Mouse (Mus musculus): ENCODE results near the gene Erh.

The Erh gene

GRCm38 (mm10) chr12:80615371-80616257 lies 28.5 kb downstream of the Erh start:
- DNase-seq = no peak

- no peak for DNase-seq
Measured at GRCm38 (mm10) chr12:80612113-80612791, 31.9 kb downstream of the Erh start.

- no peak for DNase-seq
Measured at GRCm38 (mm10) chr12:80609928-80610327, 34.2 kb downstream of the Erh start.

- no peak for DNase-seq
Measured at GRCm38 (mm10) chr12:80608576-80608975, 35.6 kb downstream of the Erh start.

GRCm38 (mm10) chr12:80604218-80604617 lies 39.9 kb downstream of the Erh start:
- DNase-seq = no peak

GRCm38 (mm10) chr12:80603566-80603965 lies 40.6 kb downstream of the Erh start:
- no peak for DNase-seq

- no peak for DNase-seq
Measured at GRCm38 (mm10) chr12:80602432-80602831, 41.7 kb downstream of the Erh start.

GRCm38 (mm10) chr12:80601597-80602269 lies 42.4 kb downstream of the Erh start:
- DNase-seq = no peak

- peak; percentile 27 for DNase-seq
Measured at GRCm38 (mm10) chr12:80598756-80599155, 45.4 kb downstream of the Erh start.

GRCm38 (mm10) chr12:80598236-80598635 lies 45.9 kb downstream of the Erh start:
- no peak for DNase-seq

GRCm38 (mm10) chr12:80595968-80596367 lies 48.2 kb downstream of the Erh start:
- DNase-seq = no peak

GRCm38 (mm10) chr12:80595566-80595965 lies 48.6 kb downstream of the Erh start:
- no peak for DNase-seq

GRCm38 (mm10) chr12:80594781-80595180 lies 49.4 kb downstream of the Erh start:
- DNase-seq = no peak

GRCm38 (mm10) chr12:80594141-80594540 lies 50.0 kb downstream of the Erh start:
- no peak for DNase-seq

GRCm38 (mm10) chr12:80584973-80585372 lies 59.2 kb downstream of the Erh start:
- DNase-seq = peak; percentile 36

Measured in right cerebral cortex, postnatal 25 days (tissue).